Mouse (Mus musculus) midbrain, embryonic 14.5 days (tissue): ENCODE data around the gene Gpat2. TPM values are rescaled to one million over a fixed set of nuclear protein-coding genes. Genes with fewer than 3 reads are reported as not detected.

ENCODE experiments used
- ATAC-seq: fragments of 200-750 bp; cut with Nextera tagmentation; 2 replicates; pipeline ENCODE4 v1.8.0; 2017; ENCODE audit warnings: moderate number of reproducible peaks, moderate library complexity; ENCODE audit not compliant: low FRiP score, low TSS enrichment
- DNase-seq: peaks from one replicate; pipeline ENCODE4 v3.0.0-alpha.2; 2015
- H3K27ac ChIP-seq: fragments of 300-500 bp; sonication (generic); replicated peaks from 2 replicates; pipeline ENCODE4 v1.5.1; 2014; ENCODE audit warnings: mild to moderate bottlenecking, low read depth, low read length, moderate library complexity
- H3K27me3 ChIP-seq: fragments of 300-500 bp; sonication (generic); 2 replicates; pipeline ENCODE4 v1.6.1; 2014; ENCODE audit warnings: low read length, control low read depth, mixed read lengths; ENCODE audit not compliant: control insufficient read depth, insufficient read depth
- H3K36me3 ChIP-seq: fragments of 300-500 bp; sonication (generic); 2 replicates; pipeline ENCODE4 v1.6.1; 2014; ENCODE audit warnings: low read length, control low read depth; ENCODE audit not compliant: control insufficient read depth, insufficient read depth
- H3K4me1 ChIP-seq: fragments of 300-500 bp; sonication (generic); 2 replicates; pipeline ENCODE4 v1.6.1; 2014; ENCODE audit warnings: mild to moderate bottlenecking, antibody characterized with exemption, low read length, control low read depth; ENCODE audit not compliant: control insufficient read depth, insufficient read depth
- H3K4me2 ChIP-seq: fragments of 300-500 bp; sonication (generic); 2 replicates; pipeline ENCODE4 v1.6.1; 2014; ENCODE audit warnings: mild to moderate bottlenecking, low read length, moderate library complexity
- H3K4me3 ChIP-seq: fragments of 300-500 bp; sonication (generic); replicated peaks from 2 replicates; pipeline ENCODE4 v1.5.1; 2014; ENCODE audit warnings: low read depth, low read length
- H3K9ac ChIP-seq: fragments of 300-500 bp; sonication (generic); replicated peaks from 2 replicates; pipeline ENCODE4 v1.6.1; 2014; ENCODE audit warnings: mild to moderate bottlenecking, low read length, moderate library complexity
- H3K9me3 ChIP-seq: fragments of 300-500 bp; sonication (generic); 2 replicates; pipeline ENCODE4 v1.6.1; 2016; ENCODE audit warnings: low read length, control low read depth, mixed read lengths; ENCODE audit not compliant: control insufficient read depth
- WGBS: fragments of 180-500 bp; shearing (Covaris S2); extraction: QIAGEN DNeasy Blood & Tissue Kit; methylation state at CpG from one replicate; pipeline ENCODE4 v1.1.7; 2014; 5-methylcytosine and 5-hydroxymethylcytosine counted together
- polyA plus RNA-seq: library from polyadenylated mRNA; unstranded; fragments of >200 nt; fragmentation: Nextera tagmentation; extraction: Ambion mirVana; gene quantifications from 2 replicates; pipeline ENCODE4 v1.2.1, GENCODE M21; 2014

Gene Gpat2
- polyA plus RNA-seq, 1 experiment from 2014 or later: 0.08 TPM

GRCm38 (mm10) chr2:127433487-127434295, 8.7 kb downstream of the Gpat2 start:
- no peak overlapping the region for H3K4me3 ChIP-seq
- no peak overlapping the region for H3K9ac ChIP-seq
- no peak for DNase-seq
- no peak; the same call in 1 of the 2 replicates for ATAC-seq
- no peaks in the 10 kb centered on the region for H3K27me3 ChIP-seq
- H3K4me1 ChIP-seq: no peaks in the 10 kb centered on the region
- no peak overlapping the region for H3K27ac ChIP-seq
- H3K4me2 ChIP-seq: no peak overlapping the region
- no peaks in the 10 kb centered on the region for H3K9me3 ChIP-seq
- WGBS: 89% methylated on average over 9 of the region's 9 CpGs
- H3K36me3 ChIP-seq: peaks cover 39% of the 10 kb centered on the region

DNA sequence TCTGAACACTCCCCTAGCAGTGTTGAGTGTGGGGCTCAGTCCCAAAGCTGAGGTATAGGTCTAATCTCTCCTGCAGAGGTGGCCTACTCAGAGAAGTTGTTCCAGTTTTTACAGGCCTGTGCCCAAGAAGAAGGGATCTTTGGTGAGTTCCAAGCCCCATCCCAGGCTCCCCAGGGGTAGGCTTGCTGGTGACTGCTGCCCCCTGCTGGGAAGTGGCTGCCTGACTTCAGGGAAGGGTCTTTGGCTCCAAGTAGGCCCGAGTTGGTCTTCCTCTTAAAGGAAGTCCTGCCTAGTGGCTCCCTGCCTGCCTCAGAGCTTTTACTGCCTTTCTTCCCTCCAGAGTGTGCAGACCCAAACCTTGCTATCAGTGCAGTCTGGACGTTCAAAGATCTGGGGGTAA, 10.1 kb downstream of the Gpat2 start:
- DNase-seq (peak; percentile 38), ATAC-seq (no peak)
- no peak overlapping the region for H3K27ac ChIP-seq
- H3K36me3 ChIP-seq: peaks cover 39% of the 10 kb centered on the region
- no peak overlapping the region for H3K9ac ChIP-seq
- H3K4me3 ChIP-seq: no peak overlapping the region
- H3K4me1 ChIP-seq: no peaks in the 10 kb centered on the region
- H3K4me2 ChIP-seq: no peak overlapping the region
- 46% methylated on average over 2 of the region's 2 CpGs for whole genome bisulfite sequencing
- H3K9me3 ChIP-seq: no peaks in the 10 kb centered on the region
- H3K27me3 ChIP-seq: no peaks in the 10 kb centered on the region

GRCm38 (mm10) chr2:127435554-127435953, 10.6 kb downstream of the Gpat2 start:
- Histone ChIP-seq H3K9ac (no peak overlapping the region), H3K4me3 (no peak overlapping the region), H3K36me3 (peaks cover 39% of the 10 kb centered on the region), H3K4me1 (no peaks in the 10 kb centered on the region), H3K27me3 (no peaks in the 10 kb centered on the region), H3K27ac (no peak overlapping the region), H3K9me3 (no peaks in the 10 kb centered on the region), H3K4me2 (no peak overlapping the region)
- no peak for ATAC-seq
- DNase-seq: no peak
- WGBS: 93% methylated on average over 2 of the region's 2 CpGs

DNA sequence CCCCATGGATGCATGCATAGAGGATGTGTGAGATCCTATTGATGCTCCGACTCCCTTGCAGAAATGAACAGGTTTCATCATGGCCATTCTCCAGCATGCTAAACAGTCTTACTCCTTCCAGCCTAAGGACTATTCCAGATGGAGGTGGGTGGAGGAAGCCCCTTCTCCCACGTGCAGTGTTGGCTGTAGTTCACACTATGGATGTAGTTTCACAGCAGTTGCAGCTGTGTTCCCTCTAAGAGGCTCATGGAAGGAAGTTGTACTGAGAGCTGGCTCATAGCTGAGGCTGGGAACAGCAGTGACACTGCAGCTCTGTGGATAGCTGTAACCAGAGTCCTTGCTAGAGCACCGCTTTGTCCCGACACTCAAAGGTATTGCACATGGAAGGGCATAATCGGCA, 12.7 kb downstream of the Gpat2 start:
- Histone ChIP-seq H3K4me2 (no peak overlapping the region), H3K4me3 (no peak overlapping the region), H3K27ac (no peak overlapping the region), H3K9ac (no peak overlapping the region), H3K4me1 (no peaks in the 10 kb centered on the region), H3K36me3 (peaks cover 39% of the 10 kb centered on the region), H3K27me3 (no peaks in the 10 kb centered on the region), H3K9me3 (no peaks in the 10 kb centered on the region)
- DNase-seq (no peak), ATAC-seq (no peak)
- 94% methylated on average over 5 of the region's 5 CpGs for WGBS

GRCm38 (mm10) chr2:127444055-127444789, 19.2 kb downstream of the Gpat2 start, which contains the start of gene Fahd2a:
Gene Fahd2a, minus strand, starts transcription at chr2:127444565.
- Histone ChIP-seq H3K27me3 (no peaks in the 10 kb centered on the region), H3K4me2 (peak within 1 kb of the TSS; percentile 76), H3K36me3 (no peaks in the 10 kb centered on the region), H3K4me3 (peak within 1 kb of the TSS; percentile 76), H3K4me1 (peaks cover 13% of the 10 kb centered on the region; the same call in 1 of the 2 replicates), H3K9me3 (no peaks in the 10 kb centered on the region), H3K9ac (peak within 1 kb of the TSS; percentile 80), H3K27ac (no peak within 1 kb of the TSS)
- WGBS: 4% methylated on average over 37 of the region's 37 CpGs
- ATAC-seq (peak; percentile 92), DNase-seq (peak; percentile 95)

GRCm38 (mm10) chr2:127446847-127447246, 21.8 kb downstream of the Gpat2 start:
- H3K9me3 ChIP-seq: no peaks in the 10 kb centered on the region
- H3K9ac ChIP-seq: no peak overlapping the region
- no peak overlapping the region for H3K4me2 ChIP-seq
- no peaks in the 10 kb centered on the region for H3K36me3 ChIP-seq
- DNase-seq (no peak), ATAC-seq (no peak)
- H3K4me3 ChIP-seq: no peak overlapping the region
- H3K4me1 ChIP-seq: peaks cover 13% of the 10 kb centered on the region; the same call in 1 of the 2 replicates
- no peak overlapping the region for H3K27ac ChIP-seq
- H3K27me3 ChIP-seq: no peaks in the 10 kb centered on the region
- WGBS: 54% methylated on average over 3 of the region's 3 CpGs

GRCm38 (mm10) chr2:127449691-127450090, 24.7 kb downstream of the Gpat2 start:
- H3K27me3 ChIP-seq: no peaks in the 10 kb centered on the region

DNA sequence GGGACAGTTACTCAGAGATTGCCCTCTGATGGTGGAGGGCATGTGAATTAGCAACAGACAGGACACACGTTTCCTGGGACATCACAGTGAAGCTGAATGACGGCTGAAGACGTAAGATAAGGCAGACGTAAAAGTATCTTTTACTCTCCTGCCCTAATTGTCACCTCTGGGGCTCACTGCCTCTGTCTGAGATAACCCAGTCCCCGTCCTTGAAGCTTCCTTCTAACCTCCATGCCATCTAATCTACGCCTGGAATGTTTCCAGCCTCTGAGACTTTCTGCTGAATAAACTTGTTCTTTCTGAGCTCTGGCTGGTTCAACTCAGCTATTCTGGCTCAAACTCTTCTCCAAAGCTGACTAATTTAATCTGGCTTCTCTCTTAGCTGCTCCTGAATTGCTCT, 26.7 kb downstream of the Gpat2 start:
- Histone ChIP-seq H3K27me3 (no peaks in the 10 kb centered on the region), H3K9ac (no peak overlapping the region)
- 63% methylated on average over 6 of the region's 6 CpGs for WGBS

More at GRCm38 (mm10) chr2:127449691-127450090, 24.7 kb downstream of the Gpat2 start:
- H3K9me3 ChIP-seq: no peaks in the 10 kb centered on the region
- 51% methylated on average over 7 of the region's 7 CpGs for WGBS
- 0 out of 2 replicates have a peak, but pooled peaks cover 3% of the 10 kb centered on the region for H3K4me1 ChIP-seq
- no peak overlapping the region for H3K4me3 ChIP-seq
- DNase-seq (no peak), ATAC-seq (no peak)
- no peak overlapping the region for H3K27ac ChIP-seq
- no peak overlapping the region for H3K9ac ChIP-seq
- H3K36me3 ChIP-seq: no peaks in the 10 kb centered on the region
- no peak overlapping the region for H3K4me2 ChIP-seq

More for the DNA sequence above, 26.7 kb downstream of the Gpat2 start:
- DNase-seq (no peak), ATAC-seq (no peak)
- H3K27ac ChIP-seq: no peak overlapping the region
- H3K4me1 ChIP-seq: no peaks in the 10 kb centered on the region
- H3K4me3 ChIP-seq: no peak overlapping the region
- H3K9me3 ChIP-seq: no peaks in the 10 kb centered on the region
- no peak overlapping the region for H3K4me2 ChIP-seq
- no peaks in the 10 kb centered on the region for H3K36me3 ChIP-seq
